Mouse (Mus musculus) lung, postnatal 0 days (tissue): Measurements from ENCODE around the gene Bax.

Source experiments
- CTCF ChIP-seq: IDR thresholded peaks from 2 replicates; pipeline ENCODE4 v1.5.1; 2016; ENCODE audit warnings: antibody characterized with exemption, mild to moderate bottlenecking
- EP300 ChIP-seq: IDR thresholded peaks from 2 replicates; pipeline ENCODE4 v1.6.1; 2016; ENCODE audit warnings: antibody characterized with exemption, mild to moderate bottlenecking, control low read depth

DNA sequence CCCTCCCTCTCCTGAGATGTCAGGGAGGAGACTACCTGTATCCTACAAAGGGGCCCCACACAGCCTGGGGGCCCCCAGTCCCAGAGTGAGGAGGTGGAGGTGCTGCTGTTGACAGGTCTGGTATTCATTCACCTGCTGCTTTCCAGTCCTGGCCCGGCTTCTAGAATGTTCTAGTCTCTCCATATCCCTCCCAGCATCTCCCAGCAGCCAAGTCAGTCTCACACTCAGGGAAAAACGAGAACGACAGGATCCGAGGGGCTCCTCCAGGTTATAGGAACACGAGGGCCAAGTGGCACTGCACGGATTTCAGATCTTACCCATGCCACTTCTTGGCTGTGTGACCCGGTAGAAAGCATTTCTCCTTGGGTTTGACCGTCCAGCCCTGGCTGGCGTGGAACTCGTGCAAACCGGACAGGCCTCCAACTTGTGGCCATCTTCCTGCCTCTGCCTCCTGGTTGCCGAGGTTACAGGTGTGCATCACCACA, 51.9 kb downstream of the Bax start:
- TF ChIP-seq CTCF (no peak), EP300 (no peak)
